Mouse (Mus musculus) liver, adult 2 months (tissue): ENCODE results near the gene Usp21. TPM values are rescaled to one million over a fixed set of nuclear protein-coding genes. Genes with fewer than 3 reads are reported as not detected.
A peak's percentile ranks its signal among the peaks of the same experiment; 100 is the strongest.

Experiments
- DNase-seq: peaks from one replicate; pipeline ENCODE4 v3.0.0-alpha.2; 2011; ENCODE audit warnings: low read depth, low spot score; ENCODE audit errors: extremely low read depth
- H3K27ac ChIP-seq: fragments of 200-500 bp; replicated peaks from 2 replicates; pipeline ENCODE4 v1.5.1; 2012; ENCODE audit warnings: low read depth, mild to moderate bottlenecking, control low read depth, inconsistent platforms, low read length; ENCODE audit not compliant: insufficient read depth
- H3K27me3 ChIP-seq: fragments of 200-500 bp; 2 replicates; pipeline ENCODE4 v1.6.1; 2012; ENCODE audit warnings: mild to moderate bottlenecking, moderate library complexity, low read length, inconsistent platforms; ENCODE audit not compliant: control insufficient read depth, insufficient read depth
- H3K36me3 ChIP-seq: fragments of 200-500 bp; 2 replicates; pipeline ENCODE4 v1.6.1; 2012; ENCODE audit warnings: low read length, inconsistent platforms; ENCODE audit not compliant: control insufficient read depth, insufficient read depth
- H3K4me1 ChIP-seq: fragments of 200-500 bp; 2 replicates; pipeline ENCODE4 v1.6.1; 2011; ENCODE audit warnings: low read length; ENCODE audit not compliant: control insufficient read depth, insufficient read depth
- H3K4me3 ChIP-seq: fragments of 200-500 bp; 2 replicates; pipeline ENCODE4 v1.5.1; 2011; ENCODE audit warnings: low read depth, mild to moderate bottlenecking, control low read depth, low read length, moderate library complexity; ENCODE audit not compliant: insufficient read depth
- H3K79me2 ChIP-seq: fragments of 200-500 bp; 2 replicates; pipeline ENCODE4 v1.6.1; 2012; ENCODE audit warnings: inconsistent platforms, mild to moderate bottlenecking, low read length, moderate library complexity; ENCODE audit not compliant: control insufficient read depth, insufficient read depth
- H3K9ac ChIP-seq: fragments of 200-500 bp; 2 replicates; pipeline ENCODE4 v1.6.1; 2012; ENCODE audit warnings: low read depth, mild to moderate bottlenecking, control low read depth, inconsistent platforms, low read length
- CTCF ChIP-seq: fragments of 200-500 bp; IDR thresholded peaks from 2 replicates; pipeline ENCODE4 v1.5.1; 2011; ENCODE audit warnings: low read depth, low read length, control low read depth
- POLR2A ChIP-seq: fragments of 200-500 bp; IDR thresholded peaks from 2 replicates; pipeline ENCODE4 v1.6.1; 2011; ENCODE audit warnings: low read length, control low read depth; ENCODE audit not compliant: insufficient read depth; ENCODE audit errors: extremely low read depth
- WGBS: fragments of 180-500 bp; shearing (Covaris S2); methylation state at CpG from one replicate; pipeline ENCODE4 v1.1.7; 2018; 5-methylcytosine and 5-hydroxymethylcytosine counted together
- polyA plus RNA-seq: library from polyadenylated mRNA; depleted of rRNA; stranded (reverse); fragments of >200 nt; gene quantifications from 2 replicates; pipeline ENCODE4 v1.2.3, GENCODE M21; 2012; rRNA removed
- total RNA-seq: library from RNA; depleted of rRNA; stranded (reverse); fragments of >200 nt; gene quantifications from 2 replicates; pipeline ENCODE4 v1.2.3, GENCODE M21; 2014; rRNA removed

Gene Usp21
- total and polyA plus RNA-seq, 2 experiments = 4.3 to 23.8 TPM

GRCm38 (mm10) chr1:171232800-171233730, 54.7 kb downstream of the Usp21 start:
- peak overlapping the region; percentile 58 for H3K9ac ChIP-seq
- peak; percentile 86 for DNase-seq

DNA sequence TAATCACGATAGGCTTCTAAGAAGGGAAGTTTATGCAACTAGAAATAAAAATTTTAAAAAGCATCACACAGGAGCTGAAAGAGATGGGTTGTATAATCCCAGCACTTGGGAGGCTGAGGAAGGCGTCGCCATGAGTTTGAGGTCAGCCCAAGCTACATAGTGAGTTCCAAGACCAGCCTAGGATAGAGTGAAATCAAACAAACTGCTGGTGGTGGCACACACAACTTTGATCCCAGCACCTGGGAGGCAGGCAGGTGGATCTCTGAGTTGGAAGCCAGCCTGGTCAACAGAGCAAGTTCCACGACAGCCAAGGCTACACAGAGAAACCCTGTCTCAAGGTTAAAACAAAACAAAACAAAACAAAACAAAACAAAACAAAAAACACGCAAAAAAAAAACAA, 55.4 kb downstream of the Usp21 start:
- Histone ChIP-seq H3K27me3 (no peaks in the 10 kb centered on the region), H3K27ac (peak overlapping the region; percentile 98), H3K4me1 (peaks cover 24% of the 10 kb centered on the region), H3K79me2 (no peaks in the 10 kb centered on the region), H3K36me3 (peaks cover 22% of the 10 kb centered on the region), H3K9ac (peak overlapping the region; percentile 58; the same call in 1 of the 2 replicates), H3K4me3 (no peak overlapping the region)
- no peak for TF ChIP-seq CTCF
- no peak for TF ChIP-seq POLR2A
- WGBS = 20% methylated on average over 5 of the region's 5 CpGs
- peak; percentile 94 for DNase-seq

More at GRCm38 (mm10) chr1:171232800-171233730, 54.7 kb downstream of the Usp21 start:
- peaks cover 24% of the 10 kb centered on the region for H3K4me1 ChIP-seq
- no peaks in the 10 kb centered on the region for H3K27me3 ChIP-seq
- H3K4me3 ChIP-seq = peak overlapping the region; percentile 14; the same call in 1 of the 2 replicates
- H3K27ac ChIP-seq = peak overlapping the region; percentile 98
- no peaks in the 10 kb centered on the region for H3K79me2 ChIP-seq
- 62% methylated on average over 12 of the region's 12 CpGs for WGBS
- TF ChIP-seq CTCF (no peak), POLR2A (no peak)
- H3K36me3 ChIP-seq = peaks cover 27% of the 10 kb centered on the region

Other genes starting within 250 kb of the Usp21 start
- 11.5 and 14.5 TPM in 2 replicates for gene Fcgr3, start 223.1 kb downstream of the Usp21 start, total RNA-seq
- 2.6 and 4.5 TPM in 2 replicates for gene Fcgr3, start 223.1 kb downstream of the Usp21 start, polyA plus RNA-seq
- 0.13 and 0.37 TPM in 2 replicates for gene Cfap126, start 174.1 kb downstream of the Usp21 start, total RNA-seq
- gene Cfap126, start 174.1 kb downstream of the Usp21 start, polyA plus RNA-seq = 1.5 and 3.5 TPM in 2 replicates
- gene Sdhc, start 137.4 kb downstream of the Usp21 start, total RNA-seq = 194 and 217 TPM in 2 replicates
- 375 and 403 TPM in 2 replicates for gene Sdhc, start 137.4 kb downstream of the Usp21 start, polyA plus RNA-seq
- 0.07 and 0.09 TPM in 2 replicates for gene Mpz, start 137.3 kb downstream of the Usp21 start, total RNA-seq
- 0.27 and 0.83 TPM in 2 replicates for gene Mpz, start 137.3 kb downstream of the Usp21 start, polyA plus RNA-seq
- gene Pcp4l1, start 91.7 kb downstream of the Usp21 start, total RNA-seq = 3.8 and 10.0 TPM in 2 replicates
- 10.5 and 15.0 TPM in 2 replicates for gene Pcp4l1, start 91.7 kb downstream of the Usp21 start, polyA plus RNA-seq
- gene Nr1i3, start 74.0 kb downstream of the Usp21 start, total RNA-seq = 178 and 264 TPM in 2 replicates
- 215 and 229 TPM in 2 replicates for gene Nr1i3, start 74.0 kb downstream of the Usp21 start, polyA plus RNA-seq
- gene Tomm40l, start 65.5 kb downstream of the Usp21 start, total RNA-seq = 5.5 and 10.7 TPM in 2 replicates
- gene Tomm40l, start 65.5 kb downstream of the Usp21 start, polyA plus RNA-seq = 6.7 and 9.7 TPM in 2 replicates
- gene Apoa2, start 62.9 kb downstream of the Usp21 start, total RNA-seq = 15,245 and 18,176 TPM in 2 replicates
- 28,168 and 29,095 TPM in 2 replicates for gene Apoa2, start 62.9 kb downstream of the Usp21 start, polyA plus RNA-seq
- 6.4 and 12.4 TPM in 2 replicates for gene Fcer1g, start 53.6 kb downstream of the Usp21 start, total RNA-seq
- 21.3 and 50.7 TPM in 2 replicates for gene Fcer1g, start 53.6 kb downstream of the Usp21 start, polyA plus RNA-seq
- 0.09 and 0.13 TPM in 2 replicates for gene Adamts4, start 37.6 kb downstream of the Usp21 start, total RNA-seq
- gene Adamts4, start 37.6 kb downstream of the Usp21 start, polyA plus RNA-seq = 0.15 and 0.37 TPM in 2 replicates
- gene Ndufs2, start 36.6 kb downstream of the Usp21 start, total RNA-seq = 272 and 275 TPM in 2 replicates
- 174 and 195 TPM in 2 replicates for gene Ndufs2, start 36.6 kb downstream of the Usp21 start, polyA plus RNA-seq
- gene B4galt3, start 17.7 kb downstream of the Usp21 start, total RNA-seq = 4.8 and 6.4 TPM in 2 replicates
- gene B4galt3, start 17.7 kb downstream of the Usp21 start, polyA plus RNA-seq = 16.1 and 23.9 TPM in 2 replicates
- 11.0 and 14.4 TPM in 2 replicates for gene Ppox, start 6.8 kb downstream of the Usp21 start, total RNA-seq
- gene Ppox, start 6.8 kb downstream of the Usp21 start, polyA plus RNA-seq = 19.6 and 31.2 TPM in 2 replicates
- gene Ufc1, start 7.0 kb upstream of the Usp21 start, total RNA-seq = 96.5 and 103 TPM in 2 replicates
- 30.3 and 34.5 TPM in 2 replicates for gene Ufc1, start 7.0 kb upstream of the Usp21 start, polyA plus RNA-seq
- gene Dedd, start 41.2 kb upstream of the Usp21 start, total RNA-seq = 14.7 and 15.8 TPM in 2 replicates
- 28.3 and 34.1 TPM in 2 replicates for gene Dedd, start 41.2 kb upstream of the Usp21 start, polyA plus RNA-seq
- gene Nit1, start 57.7 kb upstream of the Usp21 start, total RNA-seq = 128 and 132 TPM in 2 replicates
- 120 and 139 TPM in 2 replicates for gene Nit1, start 57.7 kb upstream of the Usp21 start, polyA plus RNA-seq
- gene Pfdn2, start 57.7 kb upstream of the Usp21 start, total RNA-seq = 21.6 and 26.6 TPM in 2 replicates
- 13.1 and 15.2 TPM in 2 replicates for gene Pfdn2, start 57.7 kb upstream of the Usp21 start, polyA plus RNA-seq
- gene Klhdc9, start 72.8 kb upstream of the Usp21 start, total RNA-seq = not detected in 2 replicates
- 0.05 TPM in 1 of 2 replicates, not detected in the other for gene Klhdc9, start 72.8 kb upstream of the Usp21 start, polyA plus RNA-seq
- 0.09 and 0.20 TPM in 2 replicates for gene Nectin4, start 82.1 kb upstream of the Usp21 start, total RNA-seq
- gene Nectin4, start 82.1 kb upstream of the Usp21 start, polyA plus RNA-seq = 0.09 and 0.16 TPM in 2 replicates
- gene Arhgap30, start 101.0 kb upstream of the Usp21 start, total RNA-seq = 2.4 and 2.8 TPM in 2 replicates
- 1.3 and 2.0 TPM in 2 replicates for gene Arhgap30, start 101.0 kb upstream of the Usp21 start, polyA plus RNA-seq
- gene Usf1, start 123.3 kb upstream of the Usp21 start, total RNA-seq = 27.2 and 33.7 TPM in 2 replicates
- 39.4 and 44.7 TPM in 2 replicates for gene Usf1, start 123.3 kb upstream of the Usp21 start, polyA plus RNA-seq
- 26.6 and 27.8 TPM in 2 replicates for gene Tstd1, start 130.9 kb upstream of the Usp21 start, total RNA-seq
- gene Tstd1, start 130.9 kb upstream of the Usp21 start, polyA plus RNA-seq = 50.6 and 57.2 TPM in 2 replicates
- 39.1 and 56.8 TPM in 2 replicates for gene F11r, start 149.5 kb upstream of the Usp21 start, total RNA-seq
- 47.7 and 60.4 TPM in 2 replicates for gene F11r, start 149.5 kb upstream of the Usp21 start, polyA plus RNA-seq
- 3.4 and 5.5 TPM in 2 replicates for gene Alyref2, start 215.5 kb upstream of the Usp21 start, total RNA-seq
- gene Alyref2, start 215.5 kb upstream of the Usp21 start, polyA plus RNA-seq = 3.2 and 4.6 TPM in 2 replicates
- gene Itln1, start 247.3 kb upstream of the Usp21 start, total RNA-seq = not detected in 2 replicates
- gene Itln1, start 247.3 kb upstream of the Usp21 start, polyA plus RNA-seq = not detected in 2 replicates